Mouse (Mus musculus) brain, adult 2 months (tissue): ENCODE measurements around the gene Stard8.
A peak's percentile ranks its signal among the peaks of the same experiment; 100 is the strongest.
"Not testable (repeated sequence)": the region's sequence is repeated elsewhere in the genome, so short reads cannot be mapped to it uniquely, and the experiment has no call there.

Source experiments
- DNase-seq: peaks from one replicate; pipeline ENCODE4 v3.0.0; 2011; ENCODE audit warnings: low read depth, low spot score

The Stard8 gene

GRCm38 (mm10) chrX:99003046-99003445 lies at the start of gene Stard8:
TSS of gene Stard8 (plus strand) at chrX:99003248.
- DNase-seq, result no peak

GRCm38 (mm10) chrX:98953941-98954340 lies 49.1 kb upstream of the Stard8 start:
- peak; percentile 49 for DNase-seq

- no peak for DNase-seq
Observed at GRCm38 (mm10) chrX:98958287-98958686, 44.8 kb upstream of the Stard8 start.

GRCm38 (mm10) chrX:98959050-98959449 lies 44.0 kb upstream of the Stard8 start:
- DNase-seq, result no peak

- DNase-seq, result no peak
Observed at GRCm38 (mm10) chrX:98963742-98964141, 39.3 kb upstream of the Stard8 start.

GRCm38 (mm10) chrX:98964513-98964912 lies 38.5 kb upstream of the Stard8 start:
- DNase-seq, result no peak

GRCm38 (mm10) chrX:98986611-98987010 lies 16.4 kb upstream of the Stard8 start:
- DNase-seq, result not testable (repeated sequence)

- peak; percentile 42 for DNase-seq
Observed at GRCm38 (mm10) chrX:98989574-98989973, 13.5 kb upstream of the Stard8 start.

- no peak for DNase-seq
Observed at GRCm38 (mm10) chrX:99002065-99002464, 983 bp upstream of the Stard8 start.

GRCm38 (mm10) chrX:99010581-99010980 lies 7.5 kb downstream of the Stard8 start:
- no peak for DNase-seq

GRCm38 (mm10) chrX:99011281-99011680 lies 8.2 kb downstream of the Stard8 start:
- no peak for DNase-seq

- DNase-seq, result no peak
Observed at GRCm38 (mm10) chrX:99012486-99012885, 9.4 kb downstream of the Stard8 start.

GRCm38 (mm10) chrX:99015705-99016104 lies 12.7 kb downstream of the Stard8 start:
- DNase-seq, result no peak

- DNase-seq, result no peak
Observed at GRCm38 (mm10) chrX:99016987-99017386, 13.9 kb downstream of the Stard8 start.

- peak; percentile 25 for DNase-seq
Observed at GRCm38 (mm10) chrX:99017874-99018273, 14.8 kb downstream of the Stard8 start.

- DNase-seq, result no peak
Observed at GRCm38 (mm10) chrX:99019303-99019702, 16.3 kb downstream of the Stard8 start.

GRCm38 (mm10) chrX:99020215-99020614 lies 17.2 kb downstream of the Stard8 start:
- DNase-seq, result no peak

GRCm38 (mm10) chrX:99021593-99021992 lies 18.5 kb downstream of the Stard8 start:
- DNase-seq, result no peak

GRCm38 (mm10) chrX:99023951-99024350 lies 20.9 kb downstream of the Stard8 start:
- DNase-seq, result no peak

GRCm38 (mm10) chrX:99035407-99035806 lies 32.4 kb downstream of the Stard8 start:
- no peak for DNase-seq

- peak; percentile 83 for DNase-seq
Observed at GRCm38 (mm10) chrX:99042451-99042951, 39.5 kb downstream of the Stard8 start.

GRCm38 (mm10) chrX:99043275-99043674 lies 40.2 kb downstream of the Stard8 start:
- DNase-seq, result no peak

- DNase-seq, result peak; percentile 61
Observed at GRCm38 (mm10) chrX:99043739-99044138, 40.7 kb downstream of the Stard8 start.

- DNase-seq, result no peak
Observed at GRCm38 (mm10) chrX:99045315-99045714, 42.3 kb downstream of the Stard8 start.
